Mouse (Mus musculus) heart, postnatal 0 days (tissue): ENCODE measurements around the gene Mapk14. TPM values are rescaled to one million over a fixed set of nuclear protein-coding genes. Genes with fewer than 3 reads are reported as not detected.
A peak's percentile ranks its signal among the peaks of the same experiment; 100 is the strongest.

Experiments
- ATAC-seq: fragments of 200-750 bp; cut with Nextera tagmentation; 2 replicates; pipeline ENCODE4 v1.8.0; 2017; ENCODE audit warnings: low read depth, moderate number of reproducible peaks, moderate library complexity; ENCODE audit not compliant: insufficient read depth
- DNase-seq: peaks from one replicate; pipeline ENCODE4 v3.0.0-alpha.2; 2016; ENCODE audit warnings: low spot score
- H3K27ac ChIP-seq: fragments of 300-500 bp; sonication (generic); 2 replicates; pipeline ENCODE4 v1.5.1; 2014; ENCODE audit warnings: low read depth, mild to moderate bottlenecking
- H3K27me3 ChIP-seq: fragments of 300-500 bp; sonication (generic); 2 replicates; pipeline ENCODE4 v1.6.1; 2014; ENCODE audit warnings: low read length, mixed read lengths; ENCODE audit not compliant: control insufficient read depth, insufficient read depth
- H3K36me3 ChIP-seq: fragments of 300-500 bp; sonication (generic); replicated peaks from 2 replicates; pipeline ENCODE4 v1.6.1; 2014; ENCODE audit warnings: low read length, mixed read lengths; ENCODE audit not compliant: control insufficient read depth, insufficient read depth
- H3K4me1 ChIP-seq: fragments of 300-500 bp; sonication (generic); 2 replicates; pipeline ENCODE4 v1.6.1; 2014; ENCODE audit warnings: antibody characterized with exemption; ENCODE audit not compliant: control insufficient read depth, insufficient read depth
- H3K4me2 ChIP-seq: fragments of 300-500 bp; sonication (generic); 2 replicates; pipeline ENCODE4 v1.6.1; 2014; ENCODE audit warnings: low read depth, mild to moderate bottlenecking, low read length, moderate library complexity
- H3K4me3 ChIP-seq: fragments of 300-500 bp; sonication (generic); 2 replicates; pipeline ENCODE4 v1.5.1; 2014; ENCODE audit warnings: low read depth, low read length
- H3K9ac ChIP-seq: fragments of 300-500 bp; sonication (generic); replicated peaks from 2 replicates; pipeline ENCODE4 v1.6.1; 2014; ENCODE audit warnings: low read depth, low read length, mixed read lengths
- H3K9me3 ChIP-seq: fragments of 300-500 bp; sonication (generic); replicated peaks from 2 replicates; pipeline ENCODE4 v1.6.1; 2016; ENCODE audit warnings: low read length; ENCODE audit not compliant: control insufficient read depth
- CTCF ChIP-seq: IDR thresholded peaks from 2 replicates; pipeline ENCODE4 v1.5.1; 2016; ENCODE audit warnings: antibody characterized with exemption, control low read depth, low read depth
- EP300 ChIP-seq: IDR thresholded peaks from 2 replicates; pipeline ENCODE4 v1.6.1; 2016; ENCODE audit warnings: antibody characterized with exemption, low read depth
- WGBS: fragments of 180-500 bp; shearing (Covaris S2); extraction: QIAGEN DNeasy Blood & Tissue Kit; methylation state at CpG from one replicate; pipeline ENCODE4 v1.1.7; 2014; 5-methylcytosine and 5-hydroxymethylcytosine counted together
- polyA plus RNA-seq: library from polyadenylated mRNA; unstranded; fragments of >200 nt; fragmentation: Nextera tagmentation; extraction: Ambion mirVana; gene quantifications from 2 replicates; pipeline ENCODE4 v1.2.1, GENCODE M21; 2015
- total RNA-seq: library from RNA; depleted of rRNA; stranded (reverse); fragments of >200 nt; gene quantifications from 2 replicates; pipeline ENCODE4 v1.2.3, GENCODE M21; 2014; ENCODE audit warnings: low replicate concordance

Gene Mapk14
- total and polyA plus RNA-seq, 2 experiments from 2014 or later, result 19.4 to 47.7 TPM

GRCm38 (mm10) chr17:28694078-28694477 is 2.9 kb downstream of the Mapk14 start:
- H3K4me3 ChIP-seq, result no peak overlapping the region
- H3K27me3 ChIP-seq, result no peaks in the 10 kb centered on the region
- H3K4me1 ChIP-seq, result peaks cover 33% of the 10 kb centered on the region
- H3K9ac ChIP-seq, result no peak overlapping the region
- H3K36me3 ChIP-seq, result no peaks in the 10 kb centered on the region
- WGBS, result 85% methylated on average over 2 of the region's 2 CpGs
- ATAC-seq (no peak), DNase-seq (no peak)
- TF ChIP-seq CTCF (no peak), EP300 (no peak)
- no peak overlapping the region for H3K4me2 ChIP-seq
- no peak overlapping the region for H3K27ac ChIP-seq
- no peaks in the 10 kb centered on the region for H3K9me3 ChIP-seq

GRCm38 (mm10) chr17:28694832-28695231 is 3.7 kb downstream of the Mapk14 start:
- no peak for TF ChIP-seq EP300
- TF ChIP-seq CTCF, result no peak
- H3K36me3 ChIP-seq, result no peaks in the 10 kb centered on the region
- no peak overlapping the region for H3K4me3 ChIP-seq
- ATAC-seq (no peak), DNase-seq (no peak)
- no peak overlapping the region for H3K9ac ChIP-seq
- no peaks in the 10 kb centered on the region for H3K9me3 ChIP-seq
- peaks cover 29% of the 10 kb centered on the region for H3K4me1 ChIP-seq
- 76% methylated on average over 4 of the region's 4 CpGs for WGBS
- H3K27me3 ChIP-seq, result no peaks in the 10 kb centered on the region
- H3K4me2 ChIP-seq, result no peak overlapping the region
- no peak overlapping the region for H3K27ac ChIP-seq

GRCm38 (mm10) chr17:28696641-28697040 is 5.5 kb downstream of the Mapk14 start:
- Histone ChIP-seq H3K4me1 (peaks cover 26% of the 10 kb centered on the region), H3K4me3 (no peak overlapping the region), H3K9me3 (no peaks in the 10 kb centered on the region), H3K4me2 (no peak overlapping the region), H3K36me3 (no peaks in the 10 kb centered on the region), H3K9ac (no peak overlapping the region), H3K27ac (no peak overlapping the region), H3K27me3 (no peaks in the 10 kb centered on the region)
- no peak for ATAC-seq
- DNase-seq, result no peak
- WGBS, result 36% methylated on average over 2 of the region's 2 CpGs
- TF ChIP-seq CTCF, result no peak

- Histone ChIP-seq H3K4me3 (no peak overlapping the region), H3K27me3 (no peaks in the 10 kb centered on the region), H3K4me2 (no peak overlapping the region), H3K36me3 (no peaks in the 10 kb centered on the region), H3K27ac (peak overlapping the region; percentile 22), H3K4me1 (peaks cover 35% of the 10 kb centered on the region), H3K9me3 (no peaks in the 10 kb centered on the region), H3K9ac (no peak overlapping the region)
- 60% methylated on average over 13 of the region's 13 CpGs for WGBS
- TF ChIP-seq CTCF (no peak), EP300 (no peak)
- no peak for DNase-seq
- peak; percentile 21; the same call in 1 of the 2 replicates for ATAC-seq
Observed at GRCm38 (mm10) chr17:28697290-28698195, 6.4 kb downstream of the Mapk14 start.

GRCm38 (mm10) chr17:28698245-28698644 is 7.1 kb downstream of the Mapk14 start:
- no peak overlapping the region for H3K4me3 ChIP-seq
- H3K27me3 ChIP-seq, result no peaks in the 10 kb centered on the region
- ATAC-seq (no peak), DNase-seq (no peak)
- no peaks in the 10 kb centered on the region for H3K9me3 ChIP-seq
- no peak overlapping the region for H3K4me2 ChIP-seq
- 54% methylated on average over 4 of the region's 4 CpGs for WGBS
- H3K9ac ChIP-seq, result no peak overlapping the region
- peaks cover 42% of the 10 kb centered on the region for H3K4me1 ChIP-seq
- no peaks in the 10 kb centered on the region for H3K36me3 ChIP-seq
- H3K27ac ChIP-seq, result peak overlapping the region; percentile 22
- no peak for TF ChIP-seq EP300
